Mouse (Mus musculus): ENCODE results near the gene Rock2. TPM values are rescaled to one million over a fixed set of nuclear protein-coding genes. Genes with fewer than 3 reads are reported as not detected.

Rock2 gene
- total RNA-seq, 2 experiments from 2014 or later: 154 to 161 TPM

DNA sequence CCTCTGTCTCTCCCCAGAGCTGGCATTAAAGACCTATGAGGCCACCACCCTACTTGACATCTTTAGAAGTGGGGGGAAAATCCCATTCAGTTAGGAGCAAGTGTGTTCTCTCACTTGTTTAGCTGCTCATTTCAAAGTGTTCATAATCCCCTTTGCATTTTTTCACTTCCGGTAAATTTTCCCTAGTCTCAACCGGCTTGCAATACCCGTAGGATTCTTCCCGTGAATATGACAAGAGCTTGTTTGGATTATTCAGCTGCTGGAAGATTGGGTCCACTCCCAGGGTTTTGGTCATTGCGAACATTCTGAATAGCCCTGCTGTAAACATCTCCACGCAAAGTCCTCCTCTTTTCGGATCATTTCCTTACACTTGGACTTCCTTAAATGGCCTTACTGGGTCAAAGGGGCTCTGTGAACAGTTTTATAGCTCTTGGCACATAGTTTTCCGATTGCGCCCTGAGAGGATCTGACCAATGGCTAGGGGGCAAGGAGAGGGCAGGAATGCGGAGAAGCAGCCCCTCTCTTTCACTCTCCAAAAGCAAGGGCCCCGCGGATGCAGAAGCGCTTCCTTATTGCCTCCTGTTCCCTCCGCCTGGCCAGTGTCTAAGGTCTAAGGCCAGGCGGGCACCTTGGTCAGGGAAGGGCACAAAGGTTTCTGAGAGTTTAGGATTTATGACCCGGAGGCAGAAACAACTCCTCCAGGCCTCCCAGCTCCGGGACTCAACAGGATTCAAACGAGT, 869 bp upstream of the Rock2 start:
- TF ChIP-seq CTCF (IDR thresholded peaks at IDR 0.05): no peak
- H3K4me3 ChIP-seq: peak overlapping the region; percentile 72
- H3K27ac ChIP-seq: peak overlapping the region; percentile 98
- intact Hi-C loops (cut with DNase I): loop anchor here (2.0 kb wide), 1 partner anchor 43 kb away; no protein-coding TSS in a partner anchor
- DNase-seq (ENCODE audit: extremely low spot score in 1 of 2, low spot score in 2 of 2): no peak

DNA sequence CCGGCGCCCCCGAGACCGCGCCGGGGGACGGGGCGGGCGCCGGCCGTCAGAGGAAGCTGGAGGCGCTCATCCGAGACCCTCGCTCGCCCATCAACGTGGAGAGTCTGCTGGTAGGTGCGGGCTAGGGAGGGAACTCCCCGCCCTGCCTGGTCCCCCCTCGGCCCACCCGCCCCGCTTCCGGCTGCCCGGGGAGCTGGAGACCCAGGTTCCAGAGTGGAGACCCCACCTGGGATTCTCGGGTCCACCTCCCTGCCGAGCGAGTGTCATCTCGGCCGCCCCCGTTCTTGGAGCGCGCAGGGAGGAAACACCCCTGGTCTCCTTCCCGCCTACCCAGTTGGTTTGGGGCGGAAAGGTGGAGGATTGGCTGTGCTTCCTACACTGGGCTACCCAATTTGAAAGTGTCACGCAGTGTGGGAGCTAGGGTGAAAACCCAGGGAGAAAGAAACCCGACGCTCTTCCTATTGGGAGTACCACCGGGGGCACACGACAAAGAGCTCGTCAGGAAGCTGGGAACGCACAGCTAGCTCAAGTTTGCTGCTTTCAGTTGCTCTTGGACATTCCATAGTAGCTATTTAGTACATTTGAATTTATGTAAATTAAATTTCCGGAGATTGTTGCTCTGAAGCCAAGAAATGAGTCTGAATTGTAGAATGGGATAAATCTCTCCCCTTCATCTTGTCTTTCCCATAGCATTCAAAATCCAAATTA, 680 bp downstream of the Rock2 start:
- peak; percentile 44 to 49 for DNase-seq (ENCODE audit: extremely low spot score in 1 of 2, low spot score in 2 of 2)
- Histone ChIP-seq H3K4me3 (peak overlapping the region; percentile 72), H3K27ac (peak overlapping the region; percentile 97)
- no peak for TF ChIP-seq CTCF (IDR thresholded peaks at IDR 0.05)
- intact Hi-C loops (cut with DNase I): loop anchor here (2.0 kb wide), 1 partner anchor 45 kb away; no protein-coding TSS in a partner anchor

DNA sequence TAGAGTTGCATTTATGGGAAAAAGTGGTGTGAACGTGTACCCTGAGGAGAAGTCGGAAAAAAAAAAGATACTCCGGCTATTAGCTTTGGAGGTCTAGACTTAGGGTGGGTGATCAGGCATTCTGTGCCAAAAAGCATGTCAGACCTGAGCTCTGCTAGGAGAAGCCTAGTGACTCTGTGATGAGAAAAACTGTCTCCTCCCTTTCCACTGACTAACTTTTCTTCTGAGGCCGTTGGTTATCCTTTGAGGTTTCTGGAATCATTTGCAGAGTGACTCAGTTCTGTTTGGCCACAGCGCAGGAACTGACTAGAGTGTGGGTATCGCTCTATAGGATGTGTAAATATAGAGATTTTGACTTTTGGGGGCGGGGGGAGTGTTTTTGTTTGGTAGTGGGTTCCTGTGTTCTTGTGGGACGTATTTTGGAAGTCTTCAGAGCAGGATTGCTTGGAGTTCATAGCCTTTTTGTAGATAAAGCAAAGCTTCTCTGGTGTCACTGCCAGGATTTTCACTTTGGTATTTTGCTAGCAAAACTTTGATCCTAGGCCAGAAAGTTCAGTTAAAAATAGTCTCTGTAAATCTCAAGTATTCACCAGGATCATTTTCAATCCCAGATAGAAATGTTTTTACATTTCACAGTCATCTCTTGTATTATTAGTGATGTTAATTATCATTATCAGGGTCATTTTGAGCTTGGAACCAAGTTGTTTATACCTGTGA, 1.5 kb downstream of the Rock2 start:
- TF ChIP-seq CTCF (IDR thresholded peaks at IDR 0.05): no peak
- H3K27ac ChIP-seq: peak overlapping the region; percentile 97
- peak overlapping the region; percentile 72 for H3K4me3 ChIP-seq
- intact Hi-C loops (cut with DNase I): loop anchor here (2.0 kb wide), 1 partner anchor 59 kb away; no protein-coding TSS in a partner anchor
- DNase-seq (ENCODE audit: extremely low spot score in 1 of 2, low spot score in 2 of 2): no peak

DNA sequence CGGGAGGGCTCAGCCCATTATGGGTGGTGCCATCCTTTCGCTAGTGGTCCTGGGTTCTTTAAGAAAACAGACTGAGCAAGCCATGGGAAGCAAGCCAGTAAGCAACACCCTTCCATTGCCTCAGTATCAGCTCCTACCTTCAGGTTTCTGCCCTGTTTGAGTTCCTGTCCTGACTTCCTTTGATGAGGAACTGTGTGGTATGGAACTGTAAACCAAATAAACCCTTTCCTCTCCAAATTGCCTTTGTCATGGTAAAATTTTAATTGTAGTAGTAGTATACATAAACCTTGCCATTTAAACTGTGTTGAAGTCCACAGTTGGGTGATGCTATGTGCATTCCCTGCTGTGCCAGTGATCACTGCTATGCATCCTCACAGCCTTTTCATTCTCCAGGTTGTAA, 2.5 kb downstream of the Rock2 start:
- TF ChIP-seq CTCF (IDR thresholded peaks at IDR 0.05): no peak
- no peak for DNase-seq (ENCODE audit: extremely low spot score in 1 of 2, low spot score in 2 of 2)
- intact Hi-C loops (cut with DNase I): loop anchor here (2.0 kb wide), 1 partner anchor 60 kb away; no protein-coding TSS in a partner anchor
- Histone ChIP-seq H3K27ac (no peak overlapping the region), H3K4me3 (peak overlapping the region; percentile 72)

DNA sequence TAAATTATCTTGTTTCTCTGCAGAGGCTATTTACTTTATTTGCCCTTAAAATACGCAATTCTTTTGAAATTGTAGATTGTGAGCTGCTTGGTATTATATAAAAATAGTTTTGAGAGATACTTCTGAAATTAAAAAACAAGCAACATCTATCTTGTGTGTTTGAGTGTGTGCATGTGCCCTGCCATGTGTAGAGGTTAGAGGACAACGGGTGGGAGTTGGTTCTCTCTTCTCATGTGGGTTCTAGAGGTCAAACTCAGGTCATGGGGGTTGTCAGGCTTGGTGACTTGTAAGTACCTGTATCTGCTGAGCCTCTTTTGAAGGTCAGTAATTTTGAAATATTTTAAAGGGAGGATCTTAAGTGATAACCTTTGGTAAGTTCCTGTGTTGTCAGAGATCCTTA, 3.5 kb downstream of the Rock2 start:
- Histone ChIP-seq H3K27ac (no peak overlapping the region), H3K4me3 (no peak overlapping the region; the same call in 1 of the 2 replicates)
- intact Hi-C loops (cut with DNase I): no loop called here
- TF ChIP-seq CTCF (IDR thresholded peaks at IDR 0.05): no peak
- DNase-seq (ENCODE audit: extremely low spot score in 1 of 2, low spot score in 2 of 2): no peak

DNA sequence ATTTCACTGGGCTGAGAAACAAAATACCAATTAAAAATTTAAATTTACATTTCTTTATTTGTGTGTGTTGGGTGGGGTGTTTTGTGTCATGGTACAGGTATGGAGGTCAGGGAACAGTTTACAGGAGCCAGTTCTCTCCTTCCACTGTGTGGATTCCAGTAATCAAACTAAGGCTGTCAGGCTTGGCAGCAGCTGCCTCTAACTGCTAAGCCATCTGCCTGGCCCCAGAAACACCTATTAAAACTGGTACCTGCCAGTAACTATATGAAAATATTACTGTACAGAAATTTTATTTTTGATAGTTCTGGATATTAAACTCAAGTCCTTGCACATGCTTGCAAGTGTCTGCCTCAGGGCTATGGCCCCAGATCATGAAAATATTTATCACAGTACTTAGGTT, 4.1 kb downstream of the Rock2 start:
- no peak for DNase-seq (ENCODE audit: extremely low spot score in 1 of 2, low spot score in 2 of 2)
- H3K4me3 ChIP-seq: no peak overlapping the region
- no peak overlapping the region for H3K27ac ChIP-seq
- intact Hi-C loops (cut with DNase I): no loop called here
- TF ChIP-seq CTCF (IDR thresholded peaks at IDR 0.05): no peak

DNA sequence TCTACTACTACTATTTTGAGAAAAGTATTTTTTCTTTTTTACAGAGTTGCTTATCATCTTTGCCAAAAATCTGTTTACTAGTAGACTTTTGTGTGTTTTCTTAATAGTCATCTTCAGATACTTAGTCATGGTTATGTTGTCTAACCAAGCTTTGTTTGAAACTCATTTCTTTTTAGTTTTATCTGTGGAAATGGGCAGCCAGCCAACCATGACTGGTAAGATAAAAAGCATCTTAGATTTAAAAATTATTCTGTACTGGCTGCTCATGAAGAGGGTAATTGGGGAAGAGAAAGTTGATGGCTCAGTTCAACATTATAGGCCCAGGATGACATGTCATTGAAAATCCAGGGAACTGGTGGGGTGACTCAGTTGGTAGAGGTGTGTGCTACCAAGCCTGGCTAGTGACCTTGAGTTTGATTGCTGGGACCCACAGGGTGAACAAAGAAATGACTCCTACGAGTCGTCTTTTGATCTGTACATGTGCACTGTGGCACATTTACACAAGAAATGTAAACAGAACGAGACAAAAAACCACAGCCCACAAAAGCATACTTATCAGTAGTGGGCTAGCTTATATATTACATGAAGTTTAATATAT, 6.0 kb downstream of the Rock2 start:
- no peak for TF ChIP-seq CTCF (IDR thresholded peaks at IDR 0.05)
- Histone ChIP-seq H3K27ac (no peak overlapping the region), H3K4me3 (no peak overlapping the region)
- intact Hi-C loops (cut with DNase I): no loop called here
- DNase-seq (ENCODE audit: extremely low spot score in 1 of 2, low spot score in 2 of 2): no peak

DNA sequence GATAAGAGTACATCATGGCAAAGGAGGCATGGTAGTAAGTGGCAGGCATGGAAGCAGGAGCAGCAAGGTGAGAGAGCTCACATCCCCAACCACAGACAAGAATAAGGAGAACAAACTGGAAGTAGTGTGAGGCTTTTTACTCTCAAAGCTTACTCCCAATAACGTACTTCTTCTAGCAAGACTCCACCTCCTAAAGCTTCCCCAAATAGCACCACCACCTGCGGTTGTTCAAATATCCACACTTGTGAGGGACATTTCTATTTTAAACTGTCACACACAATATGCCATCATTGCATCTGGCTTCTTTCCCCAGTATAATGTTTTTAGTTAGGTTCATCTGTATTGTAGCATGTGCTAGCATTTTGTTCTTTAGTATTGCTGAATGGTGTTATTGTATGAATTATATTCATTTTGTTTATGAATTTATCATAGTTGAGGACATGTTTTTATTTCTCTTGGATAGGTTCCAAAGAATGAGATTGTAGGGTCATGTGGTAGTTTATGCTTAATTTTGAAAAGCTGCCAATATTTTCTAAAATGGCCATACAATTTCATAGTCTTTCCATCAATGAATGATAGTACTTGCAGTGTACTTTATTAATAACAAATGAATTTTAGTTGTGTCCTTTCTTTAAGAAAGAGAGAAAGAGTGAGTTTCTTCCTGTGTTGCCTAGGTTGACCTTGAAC, 9.4 kb downstream of the Rock2 start:
- no peak for TF ChIP-seq CTCF (IDR thresholded peaks at IDR 0.05)
- no peak for DNase-seq (ENCODE audit: extremely low spot score in 1 of 2, low spot score in 2 of 2)
- Histone ChIP-seq H3K27ac (no peak overlapping the region), H3K4me3 (no peak overlapping the region)
- intact Hi-C loops (cut with DNase I): loop anchor here (2.0 kb wide), 1 partner anchor 53 kb away; no protein-coding TSS in a partner anchor

DNA sequence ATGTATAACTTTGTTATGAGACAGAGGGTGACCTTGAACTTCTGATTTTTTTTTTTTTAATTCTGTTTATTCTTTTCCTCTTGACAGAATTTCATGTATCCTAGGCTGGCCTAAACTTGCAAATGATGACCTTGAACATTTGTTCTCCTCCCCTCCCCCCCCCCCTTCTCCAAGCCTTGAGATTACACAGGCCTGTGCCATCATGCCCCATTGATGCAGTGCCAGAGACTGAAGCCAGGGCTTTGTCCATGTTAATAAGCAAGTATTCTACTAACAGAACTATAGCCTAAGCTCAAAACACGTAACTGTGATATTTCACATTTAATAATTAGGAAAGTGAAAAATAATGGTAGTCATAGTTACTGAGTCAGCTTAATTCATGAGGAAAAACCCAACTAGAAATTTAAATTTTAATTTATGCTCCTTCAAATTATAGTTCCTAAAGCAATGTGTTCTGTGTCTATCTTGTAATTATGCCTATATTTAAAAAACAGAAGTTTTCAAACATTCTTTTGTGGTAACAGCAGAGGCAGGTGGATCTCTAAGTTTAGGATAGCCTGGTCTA, 12.7 kb downstream of the Rock2 start:
- no peak overlapping the region for H3K4me3 ChIP-seq
- intact Hi-C loops (cut with DNase I): no loop called here
- DNase-seq (ENCODE audit: extremely low spot score in 1 of 2, low spot score in 2 of 2): no peak
- no peak for TF ChIP-seq CTCF (IDR thresholded peaks at IDR 0.05)
- no peak overlapping the region for H3K27ac ChIP-seq

DNA sequence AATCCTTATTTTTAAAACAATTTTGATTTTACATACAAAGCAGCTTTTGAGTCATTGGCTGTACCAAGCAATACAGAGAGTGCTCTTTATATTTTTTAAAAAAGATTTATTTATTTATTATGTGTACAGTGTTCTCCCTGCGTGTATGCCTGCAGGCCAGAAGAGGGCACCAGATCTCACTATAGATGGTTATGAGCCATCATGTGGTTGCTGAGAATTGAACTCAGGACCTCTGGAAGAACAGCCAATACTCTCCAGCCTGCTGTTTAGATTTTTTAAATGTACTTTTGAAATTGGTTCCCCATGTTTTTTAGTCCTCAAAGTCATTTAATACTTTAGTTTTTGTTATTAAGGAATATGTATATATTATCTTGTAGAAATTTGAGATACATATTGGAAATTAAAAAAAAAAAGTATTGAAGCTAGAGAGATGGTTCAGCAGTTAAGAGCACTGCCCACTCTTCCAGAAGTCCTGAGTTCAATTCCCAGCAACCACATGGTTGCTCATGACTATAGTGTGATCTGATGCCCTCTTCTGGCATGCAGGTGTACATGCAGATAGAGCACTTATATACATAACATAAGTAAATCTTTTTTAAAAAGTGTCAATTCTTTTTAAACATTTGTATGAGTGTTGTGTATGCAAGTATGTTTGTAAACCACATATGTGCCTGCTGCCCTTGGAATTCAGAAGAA, 13.4 kb downstream of the Rock2 start:
- intact Hi-C loops (cut with DNase I): no loop called here
- no peak for DNase-seq (ENCODE audit: extremely low spot score in 1 of 2, low spot score in 2 of 2)
- TF ChIP-seq CTCF (IDR thresholded peaks at IDR 0.05): peak; percentile 16
- Histone ChIP-seq H3K27ac (no peak overlapping the region), H3K4me3 (no peak overlapping the region)
